ENCODE assay signal across 10 mouse cellular contexts in genomic region chr6:51332841-51333240, GRCm38 (mm10).
DNase-seq lines count a peak whose midpoint lies in the region; ATAC-seq and TF ChIP-seq lines count a peak whose summit lies in the region.
"Had no signal": no experiment of that assay in that cellular context is flagged by ENCODE, and none has a peak within 500 bp of the region (broad histone marks: within the 10 kb centered on the region; RNA-seq: fewer than 3 reads in every experiment).

No protein-coding gene starts in this region.

- H3K4me3 ChIP-seq in lung, embryonic 14.5 days (ENCODE audit: low read depth, low read length), result no peak overlapping the region
- no peak overlapping the region for H3K4me3 ChIP-seq in heart, embryonic 13.5 days
- H3K4me3 ChIP-seq in neural tube, embryonic 13.5 days, result no peak overlapping the region
- H3K4me3 ChIP-seq: liver, embryonic 13.5 days had no signal

- no peaks in the 10 kb centered on the region for H3K27me3 ChIP-seq in lung, embryonic 14.5 days (ENCODE audit: insufficient read depth, low read length)
- no peaks in the 10 kb centered on the region for H3K27me3 ChIP-seq in heart, embryonic 13.5 days (replicated peaks)
- no peaks in the 10 kb centered on the region for H3K27me3 ChIP-seq in neural tube, embryonic 13.5 days

- WGBS in lung, embryonic 14.5 days, result 64% methylated on average over 11 of the region's 11 CpGs
- WGBS in heart, embryonic 13.5 days, result 62% methylated on average over 11 of the region's 11 CpGs
- 60% methylated on average over 11 of the region's 11 CpGs for WGBS in neural tube, embryonic 13.5 days

- no peaks in the 10 kb centered on the region for H3K9me3 ChIP-seq in lung, embryonic 14.5 days (ENCODE audit: low read depth, low read length)
- H3K9me3 ChIP-seq in heart, embryonic 13.5 days, result no peaks in the 10 kb centered on the region
- no peaks in the 10 kb centered on the region for H3K9me3 ChIP-seq in neural tube, embryonic 13.5 days
- H3K9me3 ChIP-seq: liver, embryonic 13.5 days had no signal

- peaks cover 8% of the 10 kb centered on the region; the same call in 1 of the 2 replicates for H3K4me1 ChIP-seq in lung, embryonic 14.5 days (ENCODE audit: insufficient read depth)
- peaks cover 78% of the 10 kb centered on the region for H3K4me1 ChIP-seq in heart, embryonic 13.5 days
- peaks cover 9% of the 10 kb centered on the region for H3K4me1 ChIP-seq in neural tube, embryonic 13.5 days (replicated peaks)
- H3K4me1 ChIP-seq: liver, embryonic 13.5 days had no signal

- no peak overlapping the region for H3K4me2 ChIP-seq in lung, embryonic 14.5 days
- peak overlapping the region; percentile 29; the same call in 1 of the 2 replicates for H3K4me2 ChIP-seq in heart, embryonic 13.5 days
- H3K4me2 ChIP-seq in neural tube, embryonic 13.5 days, result no peak overlapping the region
- H3K4me2 ChIP-seq: liver, embryonic 13.5 days had no signal

- H3K9ac ChIP-seq in lung, embryonic 14.5 days, result no peak overlapping the region
- no peak overlapping the region for H3K9ac ChIP-seq in heart, embryonic 13.5 days
- H3K9ac ChIP-seq in neural tube, embryonic 13.5 days, result no peak overlapping the region
- H3K9ac ChIP-seq: liver, embryonic 13.5 days had no signal

- no peak for TF ChIP-seq CTCF in lung, embryonic 14.5 days (IDR thresholded peaks at IDR 0.05; ENCODE audit: low read depth)

- no peak for ATAC-seq in lung, embryonic 14.5 days (ENCODE audit: insufficient read depth)
- no peak for ATAC-seq in heart, embryonic 13.5 days (ENCODE audit: extremely low read depth, insufficient number of reproducible peaks, low FRiP score, low TSS enrichment)
- no peak for ATAC-seq in neural tube, embryonic 13.5 days (ENCODE audit: low read depth)
- ATAC-seq in frontal cortex, adult (ENCODE audit: low TSS enrichment), result no peak

- peak overlapping the region; percentile 15; the same call in 1 of the 2 replicates for H3K27ac ChIP-seq in lung, embryonic 14.5 days (ENCODE audit: low read depth)
- H3K27ac ChIP-seq in heart, embryonic 13.5 days (replicated peaks), result peak overlapping the region; percentile 81
- H3K27ac ChIP-seq in neural tube, embryonic 13.5 days (replicated peaks), result 0 out of 2 replicates have a peak overlapping the region, but pooled peaks have one; percentile 34
- H3K27ac ChIP-seq: liver, embryonic 13.5 days had no signal

- H3K36me3 ChIP-seq in lung, embryonic 14.5 days (ENCODE audit: insufficient read depth), result no peaks in the 10 kb centered on the region
- H3K36me3 ChIP-seq in heart, embryonic 13.5 days, result no peaks in the 10 kb centered on the region
- H3K36me3 ChIP-seq in neural tube, embryonic 13.5 days, result no peaks in the 10 kb centered on the region
- H3K36me3 ChIP-seq: liver, embryonic 13.5 days had no signal

- DNase-seq in adrenal gland, adult 8-10 months, result peak; percentile 14
- no peak for DNase-seq in adrenal gland, adult 18-20 months (ENCODE audit: low spot score in 2 of 2)
- peak; percentile 57 for DNase-seq in lung, embryonic 14.5 days
- no peak for DNase-seq in lung, postnatal 25 days (ENCODE audit: low spot score)
- DNase-seq in MN1 (ENCODE audit: low spot score), result no peak
- DNase-seq: liver, embryonic 13.5 days; thymus, postnatal 36 days had no signal

Comparison
In these comparisons a context has a peak if more than half of its experiments do, and no peak if none do; other contexts are left out.
1. DNase-seq: peak in adrenal gland, adult 8-10 months (single experiment) and lung, embryonic 14.5 days (single experiment); none in adrenal gland, adult 18-20 months (0 of 2), lung, postnatal 25 days (single experiment) and MN1 (single experiment).
2. H3K27ac ChIP-seq: peak in every context shown above with its lines; median percentile 81 in heart, embryonic 13.5 days; 34 in neural tube, embryonic 13.5 days; 15 in lung, embryonic 14.5 days.